Mouse (Mus musculus): Measurements from ENCODE around the gene H2al1f. TPM values are rescaled to one million over a fixed set of nuclear protein-coding genes. Genes with fewer than 3 reads are reported as not detected.
"Not testable (repeated sequence)": the region's sequence is repeated elsewhere in the genome, so short reads cannot be mapped to it uniquely, and the experiment has no call there.

Gene H2al1f
- total and polyA plus RNA-seq, 3 experiments: not detected

DNA sequence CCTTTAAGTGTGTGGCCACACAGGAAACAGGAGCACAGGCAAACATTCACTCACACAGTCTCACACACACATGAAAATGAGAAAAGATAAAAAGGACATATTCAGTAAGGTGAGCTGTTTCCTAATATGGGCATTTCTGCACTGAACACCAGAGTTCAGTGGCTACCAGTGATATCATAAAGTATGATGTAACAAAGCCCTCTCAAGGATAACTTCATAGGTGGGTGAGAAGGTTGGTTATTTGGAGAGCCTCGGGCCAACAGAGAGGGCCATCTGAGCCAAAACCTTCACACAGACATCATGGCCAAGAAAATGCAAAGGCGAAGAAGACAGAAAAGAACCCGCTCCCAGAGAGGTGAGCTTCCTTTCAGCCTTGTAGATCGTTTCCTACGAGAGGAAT, 9.4 kb downstream of the H2al1f start, which contains the start of gene H2al1i:
TSS of gene H2al1i (plus strand) at position 301 of the 400 bp plus-strand sequence.
- DNase-seq; H3K27ac ChIP-seq; intact Hi-C loops (cut with DNase I); H3K9ac ChIP-seq (ENCODE audit: low read depth, low read length); H3K27me3 ChIP-seq (ENCODE audit: control insufficient read depth, insufficient read depth, low read length); H3K4me1 ChIP-seq (ENCODE audit: control insufficient read depth, insufficient read depth, low read length); H3K36me3 ChIP-seq (ENCODE audit: control insufficient read depth, insufficient read depth, low read length); H3K79me2 ChIP-seq (replicated peaks; ENCODE audit: control insufficient read depth, insufficient read depth, low read length); H3K4me3 ChIP-seq: not testable (repeated sequence)
- 60% methylated on average over 1 of the region's 5 CpGs for WGBS

DNA sequence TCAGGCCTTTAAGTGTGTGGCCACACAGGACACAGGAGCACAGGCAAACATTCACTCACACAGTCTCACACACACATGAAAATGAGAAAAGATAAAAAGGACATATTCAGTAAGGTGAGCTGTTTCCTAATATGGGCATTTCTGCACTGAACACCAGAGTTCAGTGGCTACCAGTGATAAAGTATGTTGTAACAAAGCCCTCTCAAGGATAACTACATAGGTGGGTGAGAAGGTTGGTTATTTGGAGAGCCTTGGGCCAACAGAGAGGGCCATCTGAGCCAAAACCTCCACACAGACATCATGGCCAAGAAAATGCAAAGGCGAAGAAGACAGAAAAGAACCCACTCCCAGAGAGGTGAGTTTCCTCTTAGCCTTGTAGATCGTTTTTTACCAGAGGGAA, 12.6 kb downstream of the H2al1f start, which contains the start of gene H2al1j:
TSS of gene H2al1j (plus strand) at position 301 of the 400 bp plus-strand sequence.
- intact Hi-C loops (cut with DNase I); H3K79me2 ChIP-seq (replicated peaks; ENCODE audit: control insufficient read depth, insufficient read depth, low read length); H3K27ac ChIP-seq; H3K36me3 ChIP-seq (ENCODE audit: control insufficient read depth, insufficient read depth, low read length); DNase-seq; H3K4me1 ChIP-seq (ENCODE audit: control insufficient read depth, insufficient read depth, low read length); H3K9ac ChIP-seq (ENCODE audit: low read depth, low read length); H3K4me3 ChIP-seq; H3K27me3 ChIP-seq (ENCODE audit: control insufficient read depth, insufficient read depth, low read length): not testable (repeated sequence)
- 75% methylated on average over 2 of the region's 2 CpGs for WGBS

DNA sequence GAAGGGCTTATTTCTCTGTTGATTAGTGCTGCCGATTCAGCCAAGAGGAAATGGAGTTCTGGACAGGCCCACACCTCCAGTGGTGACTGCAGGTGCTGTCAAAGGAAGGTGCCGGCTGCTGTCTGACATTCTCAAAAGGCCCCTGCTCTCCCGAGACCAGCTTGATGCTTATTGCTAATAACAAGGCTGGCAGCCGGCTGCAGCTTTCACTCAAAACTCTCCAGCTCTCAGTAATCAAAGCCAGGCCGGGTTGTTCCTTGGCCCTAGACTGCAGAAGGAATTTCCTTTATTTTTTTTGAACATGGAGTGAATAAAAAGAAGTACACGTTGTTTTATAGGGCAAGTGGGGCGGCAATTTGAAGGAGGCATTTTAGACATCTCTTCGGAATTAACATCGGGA, 30.8 kb downstream of the H2al1f start:
- H3K4me1 ChIP-seq (ENCODE audit: control insufficient read depth, insufficient read depth, low read length): no peaks in the 10 kb centered on the region
- H3K79me2 ChIP-seq (replicated peaks; ENCODE audit: control insufficient read depth, insufficient read depth, low read length): no peaks in the 10 kb centered on the region
- no peak overlapping the region for H3K4me3 ChIP-seq
- no peaks in the 10 kb centered on the region for H3K36me3 ChIP-seq (ENCODE audit: control insufficient read depth, insufficient read depth, low read length)
- peak; percentile 11 to 22 for DNase-seq
- no peaks in the 10 kb centered on the region for H3K27me3 ChIP-seq (ENCODE audit: control insufficient read depth, insufficient read depth, low read length)
- TF ChIP-seq CTCF (IDR thresholded peaks at IDR 0.05): no peak
- no peak for TF ChIP-seq POLR2A (IDR thresholded peaks at IDR 0.05; ENCODE audit: insufficient read depth, low read depth, low read length)
- no peak for TF ChIP-seq EP300 (IDR thresholded peaks at IDR 0.05; ENCODE audit: insufficient read depth, low read depth, low read length)
- no peak overlapping the region for H3K27ac ChIP-seq
- no peak overlapping the region for H3K9ac ChIP-seq (ENCODE audit: low read depth, low read length)
- whole genome bisulfite sequencing: 53% methylated on average over 9 of the region's 9 CpGs
- intact Hi-C loops (cut with DNase I): no loop called here

DNA sequence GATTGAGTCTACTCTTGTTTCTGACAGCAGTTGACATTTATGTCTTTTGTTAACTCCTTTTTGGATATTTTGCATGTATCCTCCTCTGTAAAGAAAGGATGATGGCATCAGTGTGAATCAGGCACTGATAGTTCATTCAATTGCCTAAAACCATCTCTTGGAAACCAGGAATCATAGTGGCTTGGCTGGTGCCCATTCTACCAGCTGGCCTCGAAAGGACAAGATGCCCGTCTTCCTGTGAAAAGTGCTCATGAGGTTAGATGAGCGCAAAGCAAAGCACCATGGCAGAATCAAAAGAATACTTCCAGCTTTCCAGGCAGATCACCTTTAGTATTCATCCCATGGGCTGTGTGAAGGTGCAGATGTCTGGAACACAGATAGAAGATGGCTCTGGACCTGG, 31.8 kb downstream of the H2al1f start:
- no peak for DNase-seq

DNA sequence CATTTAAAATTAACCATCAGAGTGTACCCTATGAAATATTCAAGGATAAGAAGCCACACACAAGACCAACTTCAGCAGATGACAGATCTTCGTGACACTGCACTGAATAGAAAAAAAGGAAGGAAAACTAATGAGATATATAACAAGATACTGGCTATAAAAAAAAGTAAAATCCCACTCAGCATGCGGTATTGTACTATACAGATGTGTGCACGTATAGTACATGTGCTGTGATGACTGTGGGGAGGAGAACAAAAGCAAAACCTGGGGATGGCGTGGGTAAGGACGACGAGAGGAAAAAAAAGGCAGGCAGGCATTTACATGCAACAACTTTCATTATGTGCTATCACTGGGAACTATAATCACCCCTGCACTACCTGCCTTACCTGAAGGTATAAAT, 45.9 kb downstream of the H2al1f start:
- Histone ChIP-seq H3K4me1 (ENCODE audit: control insufficient read depth, insufficient read depth, low read length) (no peaks in the 10 kb centered on the region), H3K9ac (ENCODE audit: low read depth, low read length) (no peak overlapping the region), H3K27me3 (ENCODE audit: control insufficient read depth, insufficient read depth, low read length) (no peaks in the 10 kb centered on the region), H3K4me3 (no peak overlapping the region), H3K79me2 (replicated peaks; ENCODE audit: control insufficient read depth, insufficient read depth, low read length) (no peaks in the 10 kb centered on the region), H3K27ac (no peak overlapping the region), H3K36me3 (ENCODE audit: control insufficient read depth, insufficient read depth, low read length) (no peaks in the 10 kb centered on the region)
- TF ChIP-seq CTCF (IDR thresholded peaks at IDR 0.05) (no peak), EP300 (IDR thresholded peaks at IDR 0.05; ENCODE audit: insufficient read depth, low read depth, low read length) (no peak), POLR2A (IDR thresholded peaks at IDR 0.05; ENCODE audit: insufficient read depth, low read depth, low read length) (no peak)
- no peak for DNase-seq
- intact Hi-C loops (cut with DNase I): no loop called here
- WGBS: 81% methylated on average over 6 of the region's 6 CpGs

More for the DNA sequence above, 31.8 kb downstream of the H2al1f start:
- Histone ChIP-seq H3K9ac (ENCODE audit: low read depth, low read length) (no peak overlapping the region), H3K79me2 (replicated peaks; ENCODE audit: control insufficient read depth, insufficient read depth, low read length) (no peaks in the 10 kb centered on the region), H3K27me3 (ENCODE audit: control insufficient read depth, insufficient read depth, low read length) (no peaks in the 10 kb centered on the region), H3K4me1 (ENCODE audit: control insufficient read depth, insufficient read depth, low read length) (no peaks in the 10 kb centered on the region), H3K36me3 (ENCODE audit: control insufficient read depth, insufficient read depth, low read length) (no peaks in the 10 kb centered on the region), H3K4me3 (no peak overlapping the region), H3K27ac (no peak overlapping the region)
- 91% methylated on average over 3 of the region's 3 CpGs for WGBS
- intact Hi-C loops (cut with DNase I): no loop called here
- no peak for TF ChIP-seq EP300 (IDR thresholded peaks at IDR 0.05; ENCODE audit: insufficient read depth, low read depth, low read length)
- no peak for TF ChIP-seq POLR2A (IDR thresholded peaks at IDR 0.05; ENCODE audit: insufficient read depth, low read depth, low read length)
- no peak for TF ChIP-seq CTCF (IDR thresholded peaks at IDR 0.05)

DNA sequence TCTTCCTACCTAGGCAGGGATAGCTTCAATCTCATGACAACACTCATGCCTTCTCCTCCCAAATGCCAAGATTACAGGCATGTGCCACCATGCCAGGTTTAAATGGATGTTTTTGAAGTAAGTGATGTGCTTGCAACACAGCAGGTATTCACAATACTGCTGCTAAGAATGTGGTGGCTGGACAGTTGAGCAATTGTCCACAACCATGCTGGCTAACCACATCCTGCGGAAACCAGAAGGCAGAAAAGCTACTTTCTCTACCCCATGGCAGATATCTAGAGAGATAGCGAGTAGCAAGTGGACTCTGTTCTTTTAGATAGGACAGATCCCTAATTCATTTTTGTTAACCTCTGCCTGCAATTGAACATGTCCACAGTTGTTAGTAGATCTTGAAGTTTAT, 46.3 kb downstream of the H2al1f start:
- Histone ChIP-seq H3K27ac (no peak overlapping the region), H3K79me2 (replicated peaks; ENCODE audit: control insufficient read depth, insufficient read depth, low read length) (no peaks in the 10 kb centered on the region), H3K27me3 (ENCODE audit: control insufficient read depth, insufficient read depth, low read length) (no peaks in the 10 kb centered on the region), H3K4me3 (no peak overlapping the region), H3K4me1 (ENCODE audit: control insufficient read depth, insufficient read depth, low read length) (no peaks in the 10 kb centered on the region), H3K36me3 (ENCODE audit: control insufficient read depth, insufficient read depth, low read length) (no peaks in the 10 kb centered on the region), H3K9ac (ENCODE audit: low read depth, low read length) (no peak overlapping the region)
- no peak for DNase-seq
- TF ChIP-seq EP300 (IDR thresholded peaks at IDR 0.05; ENCODE audit: insufficient read depth, low read depth, low read length): no peak
- TF ChIP-seq POLR2A (IDR thresholded peaks at IDR 0.05; ENCODE audit: insufficient read depth, low read depth, low read length): no peak
- TF ChIP-seq CTCF (IDR thresholded peaks at IDR 0.05): no peak
- WGBS: 83% methylated on average over 2 of the region's 2 CpGs
- intact Hi-C loops (cut with DNase I): no loop called here

DNA sequence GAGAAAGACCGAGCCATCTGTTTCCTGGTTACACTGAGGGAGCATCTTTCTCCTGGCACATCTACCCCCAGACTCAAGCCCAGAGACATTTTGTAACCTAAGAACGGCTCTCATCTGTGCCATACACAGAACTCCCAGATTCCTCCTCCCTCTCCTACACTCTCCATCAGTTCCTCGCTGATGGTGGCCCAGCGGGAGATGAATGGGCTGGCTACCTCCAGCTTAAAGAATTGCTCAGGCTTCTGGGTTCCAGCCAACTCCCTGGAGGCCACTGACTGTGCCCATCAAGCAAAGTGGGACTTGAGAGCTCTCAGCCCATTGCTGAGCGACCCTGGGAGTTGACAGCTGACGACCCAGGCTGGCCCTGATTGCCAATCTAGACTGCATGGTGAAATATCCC, 48.9 kb downstream of the H2al1f start:
- DNase-seq: no peak
- Histone ChIP-seq H3K79me2 (replicated peaks; ENCODE audit: control insufficient read depth, insufficient read depth, low read length) (no peaks in the 10 kb centered on the region), H3K36me3 (ENCODE audit: control insufficient read depth, insufficient read depth, low read length) (no peaks in the 10 kb centered on the region), H3K4me3 (no peak overlapping the region), H3K9ac (ENCODE audit: low read depth, low read length) (no peak overlapping the region), H3K27me3 (ENCODE audit: control insufficient read depth, insufficient read depth, low read length) (no peaks in the 10 kb centered on the region), H3K27ac (no peak overlapping the region), H3K4me1 (ENCODE audit: control insufficient read depth, insufficient read depth, low read length) (no peaks in the 10 kb centered on the region)
- 67% methylated on average over 6 of the region's 6 CpGs for whole genome bisulfite sequencing
- intact Hi-C loops (cut with DNase I): no loop called here
- no peak for TF ChIP-seq CTCF (IDR thresholded peaks at IDR 0.05)
- no peak for TF ChIP-seq EP300 (IDR thresholded peaks at IDR 0.05; ENCODE audit: insufficient read depth, low read depth, low read length)
- no peak for TF ChIP-seq POLR2A (IDR thresholded peaks at IDR 0.05; ENCODE audit: insufficient read depth, low read depth, low read length)

Other genes with a start within 250 kb of the H2al1f start
- gene H2al1a, start 15.9 kb upstream of the H2al1f start, total RNA-seq (2021): not detected
- not detected in 2 replicates for gene H2al1a, start 15.9 kb upstream of the H2al1f start, polyA plus RNA-seq (2012; rRNA removed)
- not detected for gene H2al1b, start 12.7 kb upstream of the H2al1f start, total RNA-seq (2021)
- not detected in 2 replicates for gene H2al1b, start 12.7 kb upstream of the H2al1f start, polyA plus RNA-seq (2012; rRNA removed)
- not detected for gene H2al1c, start 9.5 kb upstream of the H2al1f start, total RNA-seq (2021)
- not detected in 2 replicates for gene H2al1c, start 9.5 kb upstream of the H2al1f start, polyA plus RNA-seq (2012; rRNA removed)
- gene H2al1d, start 6.3 kb upstream of the H2al1f start, total RNA-seq (2021): not detected
- gene H2al1d, start 6.3 kb upstream of the H2al1f start, polyA plus RNA-seq (2012; rRNA removed): not detected in 2 replicates
- not detected for gene H2al1e, start 3.2 kb upstream of the H2al1f start, total RNA-seq (2021)
- not detected in 2 replicates for gene H2al1e, start 3.2 kb upstream of the H2al1f start, polyA plus RNA-seq (2012; rRNA removed)
- gene H2al1g, start 3.1 kb downstream of the H2al1f start, total RNA-seq (2021): not detected
- not detected in 2 replicates for gene H2al1g, start 3.1 kb downstream of the H2al1f start, polyA plus RNA-seq (2012; rRNA removed)
- not detected for gene H2al1h, start 6.3 kb downstream of the H2al1f start, total RNA-seq (2021)
- not detected in 2 replicates for gene H2al1h, start 6.3 kb downstream of the H2al1f start, polyA plus RNA-seq (2012; rRNA removed)
- not detected for gene H2al1i, start 9.5 kb downstream of the H2al1f start, total RNA-seq (2021)
- gene H2al1i, start 9.5 kb downstream of the H2al1f start, polyA plus RNA-seq (2012; rRNA removed): not detected in 2 replicates
- not detected for gene H2al1j, start 12.7 kb downstream of the H2al1f start, total RNA-seq (2021)
- not detected in 2 replicates for gene H2al1j, start 12.7 kb downstream of the H2al1f start, polyA plus RNA-seq (2012; rRNA removed)

All from heart, adult 2 months (tissue).